Mouse (Mus musculus) CD4-positive helper T cell, adult 2 months (primary cell): Measurements from ENCODE around the gene Sh3gl1.

Experiments
- DNase-seq: peaks from one replicate; pipeline ENCODE4 v3.0.0-alpha.2; 2012; ENCODE audit warnings: low read depth, missing footprints, low spot score

Sh3gl1 gene

GRCm38 (mm10) chr17:56040030-56040856, 3.8 kb upstream of the Sh3gl1 start, which contains the start of gene Chaf1a:
Chaf1a (plus strand) TSS chr17:56040439.
- peak; percentile 97 for DNase-seq

- DNase-seq = no peak
Measured at GRCm38 (mm10) chr17:56039345-56039744, 2.9 kb upstream of the Sh3gl1 start.

GRCm38 (mm10) chr17:56038583-56039261, 2.3 kb upstream of the Sh3gl1 start:
- no peak for DNase-seq

- no peak for DNase-seq
Measured at GRCm38 (mm10) chr17:56036901-56037287, 459 bp upstream of the Sh3gl1 start.

- no peak for DNase-seq
Measured at GRCm38 (mm10) chr17:56035216-56035615, 1.2 kb downstream of the Sh3gl1 start.

GRCm38 (mm10) chr17:56034726-56035100, 1.7 kb downstream of the Sh3gl1 start:
- DNase-seq = peak; percentile 33

GRCm38 (mm10) chr17:56034040-56034725, 2.3 kb downstream of the Sh3gl1 start:
- peak; percentile 55 for DNase-seq

GRCm38 (mm10) chr17:56032831-56033230, 3.6 kb downstream of the Sh3gl1 start:
- peak; percentile 59 for DNase-seq

- no peak for DNase-seq
Measured at GRCm38 (mm10) chr17:56032127-56032733, 4.2 kb downstream of the Sh3gl1 start.

GRCm38 (mm10) chr17:56031431-56031830, 5.0 kb downstream of the Sh3gl1 start:
- DNase-seq = no peak

- no peak for DNase-seq
Measured at GRCm38 (mm10) chr17:56030919-56031318, 5.5 kb downstream of the Sh3gl1 start.

GRCm38 (mm10) chr17:56030238-56030870, 6.1 kb downstream of the Sh3gl1 start:
- no peak for DNase-seq

GRCm38 (mm10) chr17:56027801-56028441, 8.5 kb downstream of the Sh3gl1 start:
- DNase-seq = no peak

- no peak for DNase-seq
Measured at GRCm38 (mm10) chr17:56026881-56027280, 9.6 kb downstream of the Sh3gl1 start.

- DNase-seq = no peak
Measured at GRCm38 (mm10) chr17:56026303-56026702, 10.1 kb downstream of the Sh3gl1 start.

- DNase-seq = no peak
Measured at GRCm38 (mm10) chr17:56024931-56025330, 11.5 kb downstream of the Sh3gl1 start.

- no peak for DNase-seq
Measured at GRCm38 (mm10) chr17:56024476-56024875, 12.0 kb downstream of the Sh3gl1 start.

GRCm38 (mm10) chr17:56023386-56023785, 13.0 kb downstream of the Sh3gl1 start:
- no peak for DNase-seq

- DNase-seq = no peak
Measured at GRCm38 (mm10) chr17:56022989-56023290, 13.5 kb downstream of the Sh3gl1 start.

- DNase-seq = no peak
Measured at GRCm38 (mm10) chr17:56022131-56022988, 14.1 kb downstream of the Sh3gl1 start.
